Mouse (Mus musculus) NIH3T3 (cell line): Measurements from ENCODE around the gene Ebf1.

Source experiments
- DNase-seq: peaks from one replicate; pipeline ENCODE4 v3.0.0-alpha.2; 2012; ENCODE audit warnings: low read depth

Gene Ebf1

DNA sequence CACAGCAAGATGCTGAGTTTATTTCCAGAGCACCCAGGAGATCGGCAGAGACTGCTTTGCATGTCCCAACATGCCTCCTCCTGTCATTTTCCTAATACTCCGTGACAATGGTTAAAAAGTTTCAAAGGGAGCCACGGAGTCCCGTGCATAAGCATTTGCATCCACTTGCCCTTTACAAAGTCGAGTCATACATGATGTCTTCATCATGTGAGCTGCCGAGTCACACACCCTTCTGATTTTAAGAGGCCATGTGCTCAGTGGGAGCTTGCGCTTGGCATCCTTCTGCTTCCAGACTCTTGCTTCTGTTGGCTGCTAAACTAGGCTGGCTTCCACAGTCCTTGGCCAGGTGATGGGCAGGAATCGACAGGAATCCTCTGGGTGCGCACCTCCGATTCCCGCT, 336.7 kb downstream of the Ebf1 start:
- peak; percentile 60 for DNase-seq

- DNase-seq = no peak
Observed at GRCm38 (mm10) chr11:44954362-44954761, 337.2 kb downstream of the Ebf1 start.

GRCm38 (mm10) chr11:44962746-44963440, 345.8 kb downstream of the Ebf1 start:
- DNase-seq = no peak

DNA sequence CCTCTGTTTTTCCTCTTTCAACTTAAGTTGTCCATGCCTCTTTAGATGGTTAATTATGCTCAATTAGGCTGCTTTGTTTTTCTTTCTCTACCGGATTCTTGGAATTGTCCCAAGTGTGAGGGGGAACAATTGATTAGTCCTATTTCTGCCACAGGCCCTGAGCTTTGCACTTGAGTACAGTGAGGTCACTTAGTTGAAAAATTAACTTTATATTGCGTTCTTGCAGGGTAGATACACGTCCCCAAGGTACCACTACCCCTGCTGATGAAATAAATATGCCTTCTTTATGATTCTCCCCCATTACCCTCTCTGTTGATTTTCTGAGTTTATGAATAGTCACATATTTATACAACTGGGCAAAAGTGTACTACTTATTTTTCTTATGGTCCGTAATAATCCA, 351.9 kb downstream of the Ebf1 start:
- no peak for DNase-seq

GRCm38 (mm10) chr11:44974271-44974670, 357.2 kb downstream of the Ebf1 start:
- DNase-seq = no peak

DNA sequence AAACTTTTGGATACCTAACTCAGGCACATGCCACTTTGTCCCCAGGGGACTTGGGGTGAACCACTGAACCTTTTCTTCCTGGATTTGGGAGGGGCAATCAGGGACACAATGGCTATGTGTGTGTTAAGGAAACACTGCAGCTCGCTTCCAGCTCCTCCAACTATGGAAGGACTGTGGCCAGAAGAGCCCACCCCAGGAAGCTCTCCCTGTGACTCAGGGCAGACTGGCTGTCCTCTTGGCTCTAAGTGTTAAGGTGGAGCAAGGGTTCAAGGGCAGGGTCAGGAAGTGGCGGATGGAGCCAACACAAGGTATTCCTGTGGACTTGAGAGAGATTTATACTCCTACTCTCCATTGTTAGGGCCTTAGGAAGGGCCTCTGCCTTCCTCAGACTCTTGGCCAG, 358.0 kb downstream of the Ebf1 start:
- peak; percentile 15 for DNase-seq

DNA sequence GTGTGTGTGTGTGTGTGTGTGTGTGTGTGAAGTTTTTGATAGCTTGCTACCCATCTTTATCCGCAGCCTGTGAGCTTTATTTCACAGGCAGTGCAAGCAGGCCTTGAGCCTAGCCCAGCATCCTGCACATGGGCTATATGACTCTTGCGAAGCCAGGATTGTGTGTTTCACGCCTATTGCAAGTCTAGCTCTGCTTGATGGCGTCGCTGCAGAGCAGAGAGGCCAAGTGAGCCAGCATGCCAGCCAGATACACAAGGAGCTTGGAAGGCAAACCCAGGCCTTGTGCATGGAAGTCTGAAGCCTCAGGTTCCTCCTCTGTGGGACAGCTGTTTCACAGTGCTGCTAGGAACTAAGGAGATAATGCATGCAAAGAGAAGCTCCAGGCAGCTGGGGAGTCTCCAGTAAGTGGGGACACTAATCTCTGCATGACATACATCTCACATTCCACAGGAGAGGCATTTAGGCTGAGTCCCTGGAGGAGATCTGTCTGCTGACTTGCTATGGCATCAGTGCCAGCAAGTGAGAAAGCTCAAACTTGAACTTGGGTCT, 359.2 kb downstream of the Ebf1 start:
- peak; percentile 47 for DNase-seq

- no peak for DNase-seq
Observed at GRCm38 (mm10) chr11:44977921-44978397, 360.8 kb downstream of the Ebf1 start.

DNA sequence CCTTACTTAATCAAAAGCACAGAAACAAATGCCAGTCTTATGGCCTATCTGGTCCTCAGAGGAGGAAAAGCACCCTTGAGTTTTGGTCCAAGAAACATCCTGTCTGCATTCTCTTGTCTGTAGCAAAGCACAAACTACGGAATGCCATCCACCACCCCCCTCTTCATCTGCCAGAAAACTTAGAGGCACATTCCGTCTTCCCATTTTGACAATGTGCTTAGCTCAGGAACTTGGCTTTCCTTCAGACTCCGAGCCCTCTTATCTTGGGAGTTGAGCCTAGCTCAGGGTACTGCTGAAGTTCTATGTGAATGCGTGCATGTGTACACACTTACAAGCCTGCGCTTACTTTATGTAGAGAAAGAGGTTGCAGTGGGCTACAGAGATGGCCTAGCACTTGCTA, 362.3 kb downstream of the Ebf1 start:
- DNase-seq = peak; percentile 33

DNA sequence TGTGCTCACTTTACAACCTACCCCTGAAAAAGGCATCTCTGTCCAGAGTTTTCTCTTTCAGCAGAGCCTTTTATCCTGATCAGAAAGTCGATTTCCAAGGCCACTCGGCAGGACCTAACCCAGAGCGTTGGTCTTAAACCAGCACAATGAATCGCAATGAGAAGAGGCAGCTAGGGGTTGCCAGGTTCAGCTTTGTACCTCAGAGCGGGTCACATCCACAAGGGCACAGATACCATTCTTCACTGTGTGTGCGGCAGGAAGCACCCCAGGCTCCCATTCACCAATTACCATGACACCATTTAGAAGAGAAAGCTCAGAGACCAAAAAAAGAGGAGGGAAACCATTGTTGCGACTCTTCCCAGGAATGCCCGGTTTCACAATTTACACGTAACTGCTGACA, 365.1 kb downstream of the Ebf1 start:
- DNase-seq = no peak

- DNase-seq = no peak
Observed at GRCm38 (mm10) chr11:44983961-44984360, 366.8 kb downstream of the Ebf1 start.

GRCm38 (mm10) chr11:44984381-44984780, 367.3 kb downstream of the Ebf1 start:
- no peak for DNase-seq

- peak; percentile 33 for DNase-seq
Observed at GRCm38 (mm10) chr11:44987796-44988195, 370.7 kb downstream of the Ebf1 start.

DNA sequence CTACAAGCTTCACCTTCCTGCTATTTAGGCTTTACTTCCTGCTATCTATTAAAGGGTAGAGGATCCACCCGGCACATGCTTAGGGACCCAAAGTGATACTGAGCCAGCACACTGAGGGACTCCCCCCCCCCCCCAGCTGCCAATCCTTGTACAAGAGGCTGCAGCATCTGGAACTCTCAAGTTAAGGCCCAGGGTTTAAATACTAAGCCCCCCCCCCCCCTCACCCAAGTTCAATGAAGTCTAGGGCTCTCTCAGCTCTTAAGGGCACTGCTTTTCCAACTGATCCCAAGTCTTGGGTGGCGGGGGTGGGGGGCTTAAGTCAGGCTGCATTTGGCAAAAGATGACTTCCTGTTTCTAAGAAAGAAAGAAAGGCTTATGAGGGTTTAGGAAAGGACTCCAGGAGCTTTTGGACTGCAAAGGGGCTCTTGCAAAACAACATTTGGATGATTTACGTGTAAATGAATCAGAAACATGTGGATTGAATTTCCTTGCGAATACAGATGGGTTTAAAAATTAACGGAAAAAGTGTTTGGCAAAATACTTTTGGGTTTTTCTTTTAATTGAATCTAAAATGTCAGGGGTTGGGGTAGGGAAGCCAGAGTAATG, 385.7 kb downstream of the Ebf1 start:
- DNase-seq = peak; percentile 87

GRCm38 (mm10) chr11:45003716-45004437, 386.8 kb downstream of the Ebf1 start:
- DNase-seq = peak; percentile 84

GRCm38 (mm10) chr11:45007311-45007710, 390.2 kb downstream of the Ebf1 start:
- no peak for DNase-seq

DNA sequence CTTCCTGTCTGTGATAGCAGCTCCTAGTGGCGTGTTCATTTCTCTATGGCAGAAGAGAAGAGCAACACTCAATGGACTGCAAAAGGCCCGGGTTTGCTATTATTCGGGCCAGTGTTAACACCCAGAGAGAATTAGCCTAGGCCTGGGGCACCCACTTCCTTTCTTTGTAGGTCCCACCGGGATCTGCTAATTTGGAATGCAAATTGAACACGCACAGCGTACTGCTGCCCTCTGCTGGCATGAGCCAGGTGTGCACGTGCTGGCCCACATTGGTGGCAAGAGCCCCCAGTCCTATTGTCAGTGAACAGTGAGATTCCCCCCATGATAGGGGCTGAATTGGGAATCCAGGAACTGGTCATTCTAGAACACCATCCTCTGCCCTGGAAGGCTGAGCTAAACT, 391.0 kb downstream of the Ebf1 start:
- peak; percentile 85 for DNase-seq

- DNase-seq = no peak
Observed at GRCm38 (mm10) chr11:45008760-45009159, 391.6 kb downstream of the Ebf1 start.

- DNase-seq = no peak
Observed at GRCm38 (mm10) chr11:45012081-45012480, 395.0 kb downstream of the Ebf1 start.

- no peak for DNase-seq
Observed at GRCm38 (mm10) chr11:45017493-45017892, 400.4 kb downstream of the Ebf1 start.

DNA sequence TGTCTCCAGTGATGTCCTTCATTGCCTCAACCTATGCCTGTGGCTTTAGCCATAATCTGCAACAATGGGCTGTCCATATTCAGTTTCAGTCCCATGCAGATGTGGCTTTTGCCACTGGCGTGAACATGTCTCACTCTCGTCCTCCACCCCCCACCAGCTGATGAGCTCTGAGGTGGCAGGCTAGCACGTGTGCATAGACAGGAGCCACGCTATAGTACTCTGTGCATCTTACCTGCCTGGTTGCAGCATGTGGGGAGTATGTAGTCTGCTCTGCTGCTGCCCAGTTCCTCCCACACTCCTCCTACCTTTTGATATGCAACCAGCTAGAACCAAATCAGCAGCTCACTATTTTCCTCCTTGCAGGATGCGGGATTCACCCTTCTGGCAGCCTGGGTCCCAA, 408.9 kb downstream of the Ebf1 start:
- DNase-seq = no peak

- DNase-seq = no peak
Observed at GRCm38 (mm10) chr11:45026674-45027073, 409.6 kb downstream of the Ebf1 start.

DNA sequence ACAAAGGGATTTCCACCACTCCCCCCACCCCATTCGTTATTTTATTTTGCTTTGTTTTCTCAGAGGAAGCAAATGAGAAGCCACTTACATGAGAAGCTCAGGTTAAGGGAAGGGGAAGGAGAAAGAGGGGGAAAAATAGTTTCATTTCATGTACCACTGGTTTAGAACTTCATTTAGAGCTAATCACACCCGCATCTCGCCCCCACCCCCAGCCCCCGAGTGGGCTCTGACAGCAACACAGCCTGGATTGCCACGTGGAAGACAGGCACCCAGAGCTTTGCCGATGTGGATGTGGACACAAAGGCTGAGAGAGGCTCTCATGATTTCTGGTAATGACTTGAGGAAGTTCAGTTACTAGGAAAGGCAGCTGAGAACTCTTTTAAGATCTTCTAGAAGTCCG, 410.0 kb downstream of the Ebf1 start:
- no peak for DNase-seq
